Mouse (Mus musculus) bone marrow macrophage, adult 2 months (primary cell): ENCODE measurements around the gene Grn.

Experiments used
- CTCF ChIP-seq: IDR thresholded peaks from 2 replicates; pipeline ENCODE4 v1.5.1; 2012; ENCODE audit warnings: low read depth, mild to moderate bottlenecking, low read length, moderate library complexity
- POLR2A ChIP-seq: IDR thresholded peaks from 2 replicates; pipeline ENCODE4 v1.6.1; 2012; ENCODE audit warnings: mild to moderate bottlenecking, low read depth, low read length, borderline replicate concordance

DNA sequence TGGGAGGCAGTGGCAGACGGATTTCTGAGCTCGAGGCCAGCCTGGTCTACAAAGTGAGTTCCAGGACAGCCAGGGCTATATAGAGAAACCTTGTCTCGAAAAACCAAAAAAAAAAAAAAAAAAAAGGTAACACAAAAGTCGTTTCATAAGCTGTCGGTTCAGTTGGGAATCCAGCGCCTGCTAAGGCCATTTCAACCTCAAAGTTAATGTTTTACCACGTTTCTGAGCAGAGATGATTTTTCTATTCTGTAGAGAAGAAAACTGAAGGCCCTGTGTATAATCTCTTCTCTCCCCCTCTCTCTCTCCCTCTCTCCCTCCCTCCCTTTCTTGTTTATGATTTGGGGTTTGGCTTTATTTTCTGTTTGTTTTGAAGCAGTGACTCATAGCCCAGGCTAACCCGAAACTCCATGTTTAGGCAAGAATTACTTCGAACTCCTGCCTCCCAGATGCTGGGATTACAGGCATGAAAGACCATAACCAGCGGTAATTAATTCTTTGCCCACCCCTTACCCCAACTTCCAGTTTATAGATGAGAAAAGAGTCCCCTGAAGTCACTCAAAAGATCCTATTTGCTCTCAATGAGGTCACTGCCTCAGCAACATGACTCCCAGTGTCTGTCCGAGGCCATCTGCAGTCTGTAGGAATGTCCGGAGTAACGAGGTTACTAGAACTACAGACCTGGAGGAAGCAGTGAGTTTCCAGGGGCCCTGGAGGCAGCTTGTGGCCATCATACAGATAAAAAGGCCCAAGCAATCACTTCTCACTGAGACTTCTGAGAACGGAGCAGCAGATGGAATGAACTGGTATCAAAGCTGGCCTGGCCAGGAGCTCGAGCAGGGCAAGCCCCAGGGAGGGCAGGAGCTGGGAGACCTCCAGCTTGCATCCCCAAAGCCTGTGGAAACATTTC lies 21.0 kb upstream of the Grn start:
- TF ChIP-seq CTCF (no peak), POLR2A (no peak)
